Mouse (Mus musculus) stomach, postnatal 0 days (tissue): ENCODE data around the gene Lgsn.

Source experiments
- CTCF ChIP-seq: IDR thresholded peaks from 2 replicates; pipeline ENCODE4 v1.5.1; 2016; ENCODE audit warnings: antibody characterized with exemption, low read depth, mild to moderate bottlenecking, moderate library complexity
- EP300 ChIP-seq: optimal IDR thresholded peaks from 2 replicates; pipeline ENCODE3; 2016; ENCODE audit warnings: antibody characterized with exemption

GRCm38 (mm10) chr1:31138387-31138786 is 37.8 kb upstream of the Lgsn start:
- no peak for TF ChIP-seq EP300
- no peak for TF ChIP-seq CTCF
